Mouse (Mus musculus) ES-E14 (cell line): ENCODE results near the gene Lmtk2.

Experiments
- HCFC1 ChIP-seq: IDR thresholded peaks from 2 replicates; pipeline ENCODE4 v1.6.1; 2012; ENCODE audit warnings: low read length, inconsistent platforms, borderline replicate concordance; ENCODE audit not compliant: insufficient read depth
- MAFK ChIP-seq: IDR thresholded peaks from 2 replicates; pipeline ENCODE4 v1.6.1; 2014; ENCODE audit warnings: mild to moderate bottlenecking, low read depth, low read length, inconsistent platforms; ENCODE audit not compliant: insufficient read depth
- ZNF384 ChIP-seq: IDR thresholded peaks from 2 replicates; pipeline ENCODE4 v1.6.1; 2012; ENCODE audit warnings: low read depth, low read length, inconsistent platforms

DNA sequence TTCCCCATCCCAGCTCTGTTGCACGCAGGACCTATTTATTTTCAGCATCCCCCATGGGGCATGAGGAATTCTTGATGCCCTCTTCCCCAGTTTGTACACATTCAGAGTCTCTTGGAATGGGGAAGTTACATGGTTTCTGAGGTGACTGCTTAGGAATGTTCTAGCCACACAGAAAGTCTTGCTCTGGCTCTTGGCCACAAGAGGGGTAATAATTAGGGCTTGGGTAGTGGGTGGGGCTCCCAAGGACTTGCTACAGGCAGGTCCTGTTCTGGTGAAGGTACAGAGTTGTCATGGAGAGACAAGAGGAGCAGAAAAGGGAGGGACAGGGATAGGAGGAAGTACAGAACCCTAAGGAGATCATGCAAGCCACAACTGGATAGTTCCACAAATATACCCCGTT, 34.2 kb upstream of the Lmtk2 start:
- TF ChIP-seq HCFC1 (no peak), ZNF384 (no peak), MAFK (no peak)
